Mouse (Mus musculus): ENCODE data around the gene Mtmr11.

DNA sequence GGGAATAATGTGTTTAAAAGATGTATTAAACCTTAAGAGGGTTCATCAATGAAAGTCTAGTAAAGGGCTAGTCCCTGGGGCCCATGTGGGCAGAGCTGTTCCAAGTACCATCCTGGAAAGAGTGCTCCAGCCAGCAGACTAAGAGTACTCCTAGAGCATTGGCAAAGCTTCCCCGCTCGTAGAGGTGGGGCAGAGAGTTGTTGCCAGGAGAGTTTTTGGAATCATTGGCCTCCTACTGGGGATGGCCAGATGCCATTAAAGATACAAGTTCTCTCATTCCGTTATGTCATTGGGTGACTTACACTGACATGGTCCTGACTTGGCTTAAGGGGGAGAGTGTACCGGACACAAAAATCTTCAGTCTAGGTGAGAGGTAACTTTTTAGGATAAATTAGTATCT lies 17.7 kb downstream of the Mtmr11 start:
- TF ChIP-seq CTCF (IDR thresholded peaks at IDR 0.05; ENCODE audit: low read depth), result no peak
- TF ChIP-seq EP300 (IDR thresholded peaks at IDR 0.05; ENCODE audit: low read depth), result no peak

Data from liver, embryonic 14.5 days (tissue).